In the genomic region with DNA sequence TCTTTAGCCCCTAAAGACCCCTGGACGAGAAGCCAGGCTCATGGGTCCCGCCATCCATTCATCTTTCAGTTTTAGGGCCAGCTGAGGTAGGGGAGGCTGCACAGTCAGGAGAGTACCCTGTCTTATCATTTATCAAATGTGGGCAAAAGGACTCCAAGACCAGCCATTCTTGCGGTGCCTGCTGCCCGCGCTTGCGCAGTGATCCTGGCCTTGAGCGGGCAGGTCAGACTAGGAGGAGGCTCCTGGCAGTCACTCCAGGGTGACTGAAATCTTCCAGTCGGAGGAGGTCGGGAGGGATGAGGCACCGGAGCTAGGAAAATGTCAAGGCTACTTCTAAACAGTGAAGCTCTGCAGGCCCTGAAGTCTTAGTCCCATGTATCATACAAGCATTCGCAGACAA, we compare ENCODE assay signal across 25 mouse cellular contexts. TPM values are rescaled to one million over a fixed set of nuclear protein-coding genes. Genes with fewer than 3 reads are reported as not detected.
DNase-seq lines count a peak whose midpoint lies in the region; ATAC-seq and TF ChIP-seq lines count a peak whose summit lies in the region.
"Had no signal": no experiment of that assay in that cellular context is flagged by ENCODE, and none has a peak within 500 bp of the region (broad histone marks: within the 10 kb centered on the region; RNA-seq: fewer than 3 reads in every experiment).

No protein-coding gene starts in this region.

- intact Hi-C loops in left cerebral cortex, adult 2 months (cut with DNase I): no loop called here

- peak; percentile 88 for DNase-seq in heart, adult 11 months
- DNase-seq in heart, adult 18-20 months: no peak
- peak; percentile 61 to 75 for DNase-seq in adrenal gland, adult 18-20 months (ENCODE audit: low spot score in 2 of 2)
- DNase-seq in adrenal gland, postnatal 36 days: peak; percentile 89 to 90
- DNase-seq in cerebellum, adult 11-12 months: no peak
- DNase-seq in stomach, postnatal 0 days (ENCODE audit: low spot score): no peak
- DNase-seq in left cerebral cortex, adult 2 months (ENCODE audit: extremely low spot score in 1 of 2, low spot score in 2 of 2): no peak
- DNase-seq: cerebellum, adult 8-10 months; cerebellum, postnatal 36 days; gastrocnemius, postnatal 14 days; heart, adult 2 months; heart, postnatal 36 days; kidney, adult 2 months; lung, adult 18-20 months; lung, postnatal 10 days; right cerebral cortex, postnatal 4 days had no signal

- H3K27ac ChIP-seq in stomach, postnatal 0 days (replicated peaks): no peak overlapping the region
- no peak overlapping the region for H3K27ac ChIP-seq in left cerebral cortex, adult 2 months
- H3K27ac ChIP-seq: heart, adult 2 months; heart, embryonic 15.5 days; hindbrain, embryonic 15.5 days; kidney, postnatal 0 days; limb, embryonic 13.5 days; liver, embryonic 12.5 days had no signal

- H3K9me3 ChIP-seq in E14TG2a.4 (ENCODE audit: low read length): no peaks in the 10 kb centered on the region
- no peaks in the 10 kb centered on the region for H3K9me3 ChIP-seq in stomach, postnatal 0 days (ENCODE audit: control insufficient read depth, low read length)
- H3K9me3 ChIP-seq: heart, embryonic 15.5 days; hindbrain, embryonic 15.5 days; limb, embryonic 13.5 days; liver, embryonic 12.5 days had no signal

- no peaks in the 10 kb centered on the region for H3K27me3 ChIP-seq in E14TG2a.4 (ENCODE audit: insufficient read depth, low read length)
- no peaks in the 10 kb centered on the region for H3K27me3 ChIP-seq in stomach, postnatal 0 days (ENCODE audit: control insufficient read depth, insufficient read depth, low read length)
- H3K27me3 ChIP-seq: heart, embryonic 15.5 days; hindbrain, embryonic 15.5 days; limb, embryonic 13.5 days; liver, embryonic 12.5 days had no signal

- no peak for TF ChIP-seq EP300 in stomach, postnatal 0 days (optimal IDR thresholded peaks at IDR 0.05)

- WGBS in stomach, postnatal 0 days: 55% methylated on average over 11 of the region's 11 CpGs

- H3K4me2 ChIP-seq in stomach, postnatal 0 days (replicated peaks; ENCODE audit: low read depth): no peak overlapping the region
- H3K4me2 ChIP-seq: heart, embryonic 15.5 days; hindbrain, embryonic 15.5 days; limb, embryonic 13.5 days; liver, embryonic 12.5 days; midbrain, embryonic 11.5 days had no signal

- peaks cover 69% of the 10 kb centered on the region for H3K4me1 ChIP-seq in E14TG2a.4 (replicated peaks; ENCODE audit: low read depth, low read length)
- H3K4me1 ChIP-seq in stomach, postnatal 0 days (replicated peaks; ENCODE audit: control insufficient read depth, insufficient read depth): no peaks in the 10 kb centered on the region
- H3K4me1 ChIP-seq: heart, embryonic 15.5 days had no signal

- H3K4me3 ChIP-seq in E14TG2a.4 (replicated peaks; ENCODE audit: low read length): peak overlapping the region; percentile 35; the same call in 1 of the 2 replicates
- no peak overlapping the region for H3K4me3 ChIP-seq in stomach, postnatal 0 days (ENCODE audit: low read depth, low read length)
- H3K4me3 ChIP-seq in left cerebral cortex, adult 2 months: no peak overlapping the region
- H3K4me3 ChIP-seq: heart, adult 2 months; heart, embryonic 15.5 days; hindbrain, embryonic 15.5 days; limb, embryonic 13.5 days; liver, embryonic 12.5 days had no signal

- TF ChIP-seq CTCF in E14TG2a.4 (conservative IDR thresholded peaks at IDR 0.05; ENCODE audit: low read length): no peak
- TF ChIP-seq CTCF in stomach, postnatal 0 days (IDR thresholded peaks at IDR 0.05; ENCODE audit: low read depth): no peak
- TF ChIP-seq CTCF in left cerebral cortex, adult 2 months (IDR thresholded peaks at IDR 0.05): no peak

- ATAC-seq in stomach, postnatal 0 days (ENCODE audit: low FRiP score, low TSS enrichment): no peak
- ATAC-seq: forebrain, embryonic 16.5 days; liver, embryonic 12.5 days had no signal

- peaks cover 23% of the 10 kb centered on the region for H3K36me3 ChIP-seq in E14TG2a.4 (ENCODE audit: insufficient read depth, low read length)
- no peaks in the 10 kb centered on the region for H3K36me3 ChIP-seq in stomach, postnatal 0 days (ENCODE audit: control insufficient read depth, insufficient read depth, low read length)

- H3K9ac ChIP-seq in stomach, postnatal 0 days (ENCODE audit: low read length): no peak overlapping the region
- H3K9ac ChIP-seq: heart, embryonic 15.5 days; hindbrain, embryonic 15.5 days; limb, embryonic 13.5 days; liver, embryonic 12.5 days had no signal

RNA-seq across cellular contexts. Expression of gene Slc27a3, which starts 8.0 kb away (rescaled TPM):
- under 1 TPM; 0.50 to 0.62 TPM for total RNA-seq in heart, adult 18-20 months (2021)
- total RNA-seq in adrenal gland, adult 18-20 months (2021): 100 to 1,000 TPM; 102 to 110 TPM
- 100 to 1,000 TPM; 132 to 156 TPM for total RNA-seq in adrenal gland, postnatal 36 days (2021)
- polyA plus RNA-seq in stomach, postnatal 0 days (2015; fragmentation: Nextera tagmentation; extraction: Ambion mirVana): 4.7 and 5.3 TPM in 2 replicates
- 1 to 10 TPM; 8.1 to 8.3 TPM for total RNA-seq in left cerebral cortex, adult 2 months (2021)
- total RNA-seq: monocyte, adult 5-6 weeks had no signal

RNA-seq across cellular contexts. Expression of gene Ints3, which starts 51.7 kb away (rescaled TPM):
- 10 to 100 TPM; 24.6 TPM for total RNA-seq in heart, adult 18-20 months (2021)
- 10 to 100 TPM; 71.1 to 98.9 TPM for total RNA-seq in adrenal gland, adult 18-20 months (2021)
- total RNA-seq in adrenal gland, postnatal 36 days (2021): 10 to 100 TPM; 79.4 to 89.6 TPM
- polyA plus RNA-seq in stomach, postnatal 0 days (2015; fragmentation: Nextera tagmentation; extraction: Ambion mirVana): 9.2 and 9.7 TPM in 2 replicates
- 10 to 100 TPM; 62.1 to 65.7 TPM for total RNA-seq in left cerebral cortex, adult 2 months (2021)

Comparison
In these comparisons a context has a peak if more than half of its experiments do, and no peak if none do; other contexts are left out.
1. DNase-seq: peak in heart, adult 11 months (single experiment), adrenal gland, adult 18-20 months (2 of 2) and adrenal gland, postnatal 36 days (2 of 2); none in heart, adult 18-20 months (0 of 2), cerebellum, adult 11-12 months (single experiment), stomach, postnatal 0 days (single experiment) and left cerebral cortex, adult 2 months (0 of 2).
2. RNA of gene Slc27a3, which starts 8.0 kb away (total RNA-seq): 132 to 156 TPM in adrenal gland, postnatal 36 days and 102 to 110 TPM in adrenal gland, adult 18-20 months; 8.1 to 8.3 TPM in left cerebral cortex, adult 2 months and 0.50 to 0.62 TPM in heart, adult 18-20 months; every median in the first group is over 10 times any median in the second.